Mouse (Mus musculus): ENCODE measurements around the gene Mfap1b. TPM values are rescaled to one million over a fixed set of nuclear protein-coding genes. Genes with fewer than 3 reads are reported as not detected.
A peak's percentile ranks its signal among the peaks of the same experiment; 100 is the strongest.

Mfap1b gene
- total and polyA plus RNA-seq, 3 experiments = 4.3 to 35.0 (median 30.9) TPM

- no peak overlapping the region for H3K4me3 ChIP-seq
Measured at GRCm38 (mm10) chr2:121416356-121416755, 57.5 kb downstream of the Mfap1b start.

GRCm38 (mm10) chr2:121415591-121415990, 58.3 kb downstream of the Mfap1b start:
- WGBS = 43% methylated on average over 3 of the region's 3 CpGs
- Histone ChIP-seq H3K79me2 (replicated peaks; ENCODE audit: control insufficient read depth, insufficient read depth, low read length) (peaks cover 3% of the 10 kb centered on the region), H3K27ac (no peak overlapping the region), H3K4me1 (ENCODE audit: control insufficient read depth, insufficient read depth, low read length) (peaks cover 7% of the 10 kb centered on the region), H3K4me3 (peak overlapping the region; percentile 96), H3K9ac (ENCODE audit: low read depth, low read length) (no peak overlapping the region), H3K27me3 (ENCODE audit: control insufficient read depth, insufficient read depth, low read length) (no peaks in the 10 kb centered on the region), H3K36me3 (ENCODE audit: control insufficient read depth, insufficient read depth, low read length) (peaks cover 39% of the 10 kb centered on the region)
- DNase-seq = no peak
- TF ChIP-seq POLR2A (IDR thresholded peaks at IDR 0.05; ENCODE audit: insufficient read depth, low read depth, low read length) (no peak), CTCF (IDR thresholded peaks at IDR 0.05) (no peak), EP300 (IDR thresholded peaks at IDR 0.05; ENCODE audit: insufficient read depth, low read depth, low read length) (no peak)
- intact Hi-C loops (cut with DNase I) = no loop called here

More at GRCm38 (mm10) chr2:121416356-121416755, 57.5 kb downstream of the Mfap1b start:
- Histone ChIP-seq H3K36me3 (ENCODE audit: control insufficient read depth, insufficient read depth, low read length) (peaks cover 39% of the 10 kb centered on the region), H3K27ac (no peak overlapping the region), H3K9ac (ENCODE audit: low read depth, low read length) (no peak overlapping the region), H3K27me3 (ENCODE audit: control insufficient read depth, insufficient read depth, low read length) (no peaks in the 10 kb centered on the region), H3K4me1 (ENCODE audit: control insufficient read depth, insufficient read depth, low read length) (peaks cover 7% of the 10 kb centered on the region), H3K79me2 (replicated peaks; ENCODE audit: control insufficient read depth, insufficient read depth, low read length) (peaks cover 3% of the 10 kb centered on the region)
- TF ChIP-seq POLR2A (IDR thresholded peaks at IDR 0.05; ENCODE audit: insufficient read depth, low read depth, low read length) = no peak
- no peak for DNase-seq
- WGBS = 71% methylated on average over 6 of the region's 6 CpGs
- intact Hi-C loops (cut with DNase I) = no loop called here

DNA sequence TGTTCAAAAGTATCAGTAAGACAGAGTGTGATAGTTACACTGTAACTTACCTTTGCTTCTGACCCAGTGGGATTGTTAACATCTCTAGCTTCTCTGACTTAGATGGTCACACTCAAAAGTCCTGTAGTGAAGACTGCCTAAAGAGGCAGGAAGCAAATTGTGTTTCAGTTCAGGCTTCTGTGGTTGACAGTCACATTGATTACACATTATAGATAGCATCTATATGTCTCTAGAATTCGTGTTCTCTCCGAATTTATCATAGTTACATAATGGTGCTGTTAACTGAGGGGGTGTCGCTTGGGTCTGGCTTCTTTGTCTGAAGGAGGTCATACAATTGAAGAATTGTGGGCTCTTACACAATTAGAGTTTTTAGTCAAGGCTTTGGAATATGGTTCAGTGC, 58.8 kb downstream of the Mfap1b start:
- Histone ChIP-seq H3K4me1 (ENCODE audit: control insufficient read depth, insufficient read depth, low read length) (peaks cover 7% of the 10 kb centered on the region), H3K36me3 (ENCODE audit: control insufficient read depth, insufficient read depth, low read length) (peaks cover 39% of the 10 kb centered on the region), H3K79me2 (replicated peaks; ENCODE audit: control insufficient read depth, insufficient read depth, low read length) (peaks cover 2% of the 10 kb centered on the region; the same call in 1 of the 2 replicates), H3K27ac (peak overlapping the region; percentile 96; the same call in 1 of the 2 replicates), H3K4me3 (peak overlapping the region; percentile 96), H3K27me3 (ENCODE audit: control insufficient read depth, insufficient read depth, low read length) (no peaks in the 10 kb centered on the region), H3K9ac (ENCODE audit: low read depth, low read length) (no peak overlapping the region)
- intact Hi-C loops (cut with DNase I) = no loop called here
- TF ChIP-seq CTCF (IDR thresholded peaks at IDR 0.05) (no peak), POLR2A (IDR thresholded peaks at IDR 0.05; ENCODE audit: insufficient read depth, low read depth, low read length) (no peak), EP300 (IDR thresholded peaks at IDR 0.05; ENCODE audit: insufficient read depth, low read depth, low read length) (no peak)
- 18% methylated on average over 3 of the region's 3 CpGs for WGBS
- no peak for DNase-seq

DNA sequence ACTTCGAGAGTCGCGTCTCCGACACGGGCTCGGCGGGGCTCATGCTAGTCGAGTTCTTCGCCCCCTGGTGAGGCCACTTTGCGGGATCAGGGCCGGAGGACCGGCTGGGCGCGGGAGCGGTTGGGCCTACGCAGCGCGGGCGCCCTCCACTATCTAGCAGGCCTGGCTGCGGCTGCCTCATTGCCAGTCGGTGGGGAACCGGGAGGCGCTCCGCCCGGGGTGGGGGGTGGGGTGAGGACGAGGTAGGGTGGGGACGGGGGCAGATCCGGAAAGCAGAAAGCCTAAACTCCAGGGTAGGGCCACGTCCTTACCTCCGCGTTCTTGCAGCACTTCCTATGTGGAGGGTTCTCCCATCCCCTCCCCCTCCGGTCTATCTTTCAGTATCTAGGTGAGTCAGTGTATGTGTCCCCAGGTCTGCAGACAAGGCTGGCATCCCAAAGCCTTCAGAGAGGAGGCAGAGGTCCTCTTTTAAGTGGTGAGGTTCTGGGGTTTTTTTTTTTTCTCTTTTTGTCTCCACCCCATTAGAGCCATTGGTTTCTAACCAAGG, 59.7 kb downstream of the Mfap1b start:
- Histone ChIP-seq H3K27me3 (ENCODE audit: control insufficient read depth, insufficient read depth, low read length) (no peaks in the 10 kb centered on the region), H3K4me1 (ENCODE audit: control insufficient read depth, insufficient read depth, low read length) (peaks cover 7% of the 10 kb centered on the region), H3K4me3 (peak overlapping the region; percentile 96), H3K79me2 (replicated peaks; ENCODE audit: control insufficient read depth, insufficient read depth, low read length) (peaks cover 2% of the 10 kb centered on the region; the same call in 1 of the 2 replicates), H3K9ac (ENCODE audit: low read depth, low read length) (peak overlapping the region; percentile 99), H3K36me3 (ENCODE audit: control insufficient read depth, insufficient read depth, low read length) (peaks cover 39% of the 10 kb centered on the region), H3K27ac (peak overlapping the region; percentile 96)
- intact Hi-C loops (cut with DNase I) = loop anchor here (5.0 kb wide), 2 partner anchors 62 to 142 kb away; partner anchors contain the start of gene Trp53bp1
- under 1% methylated on average over 32 of the region's 32 CpGs for WGBS
- DNase-seq = no peak
- TF ChIP-seq POLR2A (IDR thresholded peaks at IDR 0.05; ENCODE audit: insufficient read depth, low read depth, low read length) (no peak), CTCF (IDR thresholded peaks at IDR 0.05) (no peak), EP300 (IDR thresholded peaks at IDR 0.05; ENCODE audit: insufficient read depth, low read depth, low read length) (no peak)

DNA sequence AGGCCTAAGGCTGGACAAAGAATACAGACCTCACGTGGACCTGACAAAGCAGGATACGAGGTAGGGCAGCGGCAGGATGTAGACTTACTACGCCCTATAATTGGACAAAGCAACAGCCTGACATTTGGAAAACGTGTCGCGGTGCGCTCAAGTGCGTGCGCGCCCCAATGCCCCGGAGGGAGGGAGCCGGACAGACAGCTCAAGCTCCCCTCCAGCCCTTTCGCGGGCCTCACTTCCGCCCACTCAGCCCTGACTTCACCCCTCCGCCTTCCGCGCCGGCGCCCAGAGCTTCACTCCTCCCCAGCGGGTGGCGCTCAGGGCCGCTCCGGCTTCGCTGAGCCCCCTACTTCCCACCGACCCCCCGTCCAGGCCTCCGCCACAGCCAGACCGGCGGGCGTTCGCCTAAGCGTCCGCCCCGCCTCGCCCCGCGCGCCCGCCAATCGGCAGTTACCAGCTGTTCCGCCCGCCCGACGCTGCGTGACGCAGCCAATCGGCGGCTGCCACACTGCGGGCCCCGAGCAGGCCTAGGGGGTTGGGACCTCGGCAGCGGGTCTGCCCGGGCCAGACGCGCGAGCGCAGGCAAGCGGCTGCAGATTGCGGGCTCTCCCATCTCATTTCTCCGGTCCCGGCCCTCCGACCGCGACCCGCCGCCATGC, 60.4 kb downstream of the Mfap1b start, which contains the start of the genes Pdia3 and Catsper2:
Gene Pdia3 (plus strand): TSS at position 389 of the 656 bp plus-strand sequence.
Gene Catsper2 (minus strand): TSS at position 406 of the 656 bp plus-strand sequence.
- Histone ChIP-seq H3K27me3 (ENCODE audit: control insufficient read depth, insufficient read depth, low read length) (no peaks in the 10 kb centered on the region), H3K79me2 (replicated peaks; ENCODE audit: control insufficient read depth, insufficient read depth, low read length) (no peaks in the 10 kb centered on the region; the same call in 1 of the 2 replicates), H3K9ac (ENCODE audit: low read depth, low read length) (peak within 1 kb of the TSS; percentile 99), H3K4me3 (peak within 1 kb of the TSS; percentile 96), H3K36me3 (ENCODE audit: control insufficient read depth, insufficient read depth, low read length) (peaks cover 32% of the 10 kb centered on the region), H3K4me1 (ENCODE audit: control insufficient read depth, insufficient read depth, low read length) (peaks cover 7% of the 10 kb centered on the region), H3K27ac (peak within 1 kb of the TSS; percentile 96)
- TF ChIP-seq CTCF (IDR thresholded peaks at IDR 0.05) (peak; percentile 60), POLR2A (IDR thresholded peaks at IDR 0.05; ENCODE audit: insufficient read depth, low read depth, low read length) (peak; percentile 83), EP300 (IDR thresholded peaks at IDR 0.05; ENCODE audit: insufficient read depth, low read depth, low read length) (peak; percentile 88)
- under 1% methylated on average over 68 of the region's 68 CpGs for WGBS
- intact Hi-C loops (cut with DNase I) = loop anchor here (2.0 to 5.0 kb wide), 3 partner anchors 35 to 141 kb away; partner anchors contain the start of genes Serf2 and Trp53bp1
- peak; percentile 97 to 99 for DNase-seq
